Mouse (Mus musculus) adrenal gland, postnatal 0 days (tissue): ENCODE data around the gene Dgke. TPM values are rescaled to one million over a fixed set of nuclear protein-coding genes. Genes with fewer than 3 reads are reported as not detected.

Source experiments
- polyA plus RNA-seq: library from polyadenylated mRNA; unstranded; fragments of >200 nt; fragmentation: Nextera tagmentation; extraction: Ambion mirVana; gene quantifications from 2 replicates; pipeline ENCODE4 v1.2.1, GENCODE M21; 2015

Dgke gene
- polyA plus RNA-seq: 4.2 TPM in 2 replicates

DNA sequence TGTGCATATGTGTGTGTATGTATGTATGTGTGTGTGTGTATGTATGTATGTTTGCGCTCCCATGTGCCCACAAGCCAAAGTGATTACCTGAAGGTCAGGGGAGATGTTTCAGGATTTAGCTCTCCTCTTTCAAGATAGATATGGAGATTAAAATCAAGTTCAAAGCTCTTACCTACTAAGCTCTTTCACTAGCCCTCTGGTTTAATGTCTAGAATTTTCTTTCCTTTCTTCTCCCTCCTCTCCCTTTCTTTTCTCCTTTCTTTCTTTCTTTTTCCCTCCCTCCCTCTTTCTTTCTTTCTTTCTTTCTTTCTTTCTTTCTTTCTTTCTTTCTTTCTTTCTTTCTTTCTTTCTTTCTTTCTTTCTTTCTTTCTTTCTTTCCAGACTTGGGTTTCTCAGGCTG is at the start of gene Dgke:
Dgke (minus strand) TSS at position 101 of the 400 bp plus-strand sequence.

DNA sequence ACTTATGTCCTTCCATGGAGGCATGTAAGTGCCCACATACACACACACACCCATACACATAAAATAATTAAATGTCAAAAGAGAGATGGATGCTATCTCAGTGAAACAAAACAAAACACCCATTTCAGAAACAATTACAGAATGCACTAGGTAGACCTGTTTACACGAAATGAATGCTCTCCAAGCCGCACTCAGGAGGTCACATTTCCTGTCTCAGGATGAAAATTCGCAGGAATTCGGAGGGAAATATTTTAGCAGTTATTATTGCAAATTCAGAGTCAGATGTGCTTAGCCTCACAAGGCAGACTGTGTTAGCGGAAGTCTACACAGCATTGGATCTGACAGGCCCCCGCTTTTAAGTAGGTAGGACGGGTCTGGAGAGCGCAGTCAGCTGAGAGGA is 6.9 kb upstream of the Dgke start, which contains the start of gene Gm525:
Gm525 (plus strand) TSS at position 301 of the 400 bp plus-strand sequence.

GRCm38 (mm10) chr11:88998974-88999722 is 67.5 kb downstream of the Dgke start, which contains the start of gene Trim25:
Gene Trim25 (plus strand): TSS chr11:88999376.

Other genes with a start within 250 kb of the Dgke start
- 11.7 and 18.6 TPM in 2 replicates for gene Akap1, start 202.3 kb downstream of the Dgke start, polyA plus RNA-seq
- gene Scpep1, start 111.4 kb downstream of the Dgke start, polyA plus RNA-seq: 117 and 188 TPM in 2 replicates
- 0.19 and 1.0 TPM in 2 replicates for gene Elobl, start 99.9 kb downstream of the Dgke start, polyA plus RNA-seq
- gene Coil, start 96.6 kb downstream of the Dgke start, polyA plus RNA-seq: 9.1 and 11.0 TPM in 2 replicates
- 24.8 and 70.0 TPM in 2 replicates for gene Trim25, start 67.5 kb downstream of the Dgke start, polyA plus RNA-seq
- 0.70 TPM in 1 of 2 replicates, not detected in the other for gene Gm525, start 7.0 kb upstream of the Dgke start, polyA plus RNA-seq
- 0.25 TPM in 1 of 2 replicates, not detected in the other for gene Nog, start 235.5 kb upstream of the Dgke start, polyA plus RNA-seq